Mouse (Mus musculus): ENCODE results near the gene Zc3h10.
A peak's percentile ranks its signal among the peaks of the same experiment; 100 is the strongest.
"Not testable (repeated sequence)": the region's sequence is repeated elsewhere in the genome, so short reads cannot be mapped to it uniquely, and the experiment has no call there.

Zc3h10 gene

GRCm38 (mm10) chr10:128547361-128548032 lies at the start of gene Zc3h10:
Gene Zc3h10 (minus strand): TSS chr10:128547774.
- DNase-seq, result peak; percentile 93 to 98

GRCm38 (mm10) chr10:128592797-128593196 lies 45.2 kb upstream of the Zc3h10 start:
- DNase-seq, result no peak

- no peak for DNase-seq
Observed at GRCm38 (mm10) chr10:128591436-128591835, 43.9 kb upstream of the Zc3h10 start.

- DNase-seq, result peak; percentile 69 to 91
Observed at GRCm38 (mm10) chr10:128590193-128590690, 42.7 kb upstream of the Zc3h10 start.

GRCm38 (mm10) chr10:128589464-128590192 lies 42.1 kb upstream of the Zc3h10 start, which contains the start of gene Erbb3:
Gene Erbb3 (minus strand): TSS chr10:128589652.
- DNase-seq, result peak; percentile 80 to 85

- peak; percentile 78 to 83 for DNase-seq
Observed at GRCm38 (mm10) chr10:128588775-128589463, 41.3 kb upstream of the Zc3h10 start.

GRCm38 (mm10) chr10:128588136-128588535 lies 40.6 kb upstream of the Zc3h10 start:
- DNase-seq, result peak in 1 of 2 experiments; percentile 48

GRCm38 (mm10) chr10:128587697-128588096 lies 40.1 kb upstream of the Zc3h10 start:
- peak; percentile 80 to 88 for DNase-seq

GRCm38 (mm10) chr10:128587120-128587519 lies 39.5 kb upstream of the Zc3h10 start:
- no peak for DNase-seq

- no peak for DNase-seq
Observed at GRCm38 (mm10) chr10:128586546-128586945, 39.0 kb upstream of the Zc3h10 start.

GRCm38 (mm10) chr10:128584386-128584785 lies 36.8 kb upstream of the Zc3h10 start:
- DNase-seq, result peak; percentile 72 to 78

GRCm38 (mm10) chr10:128583644-128584043 lies 36.1 kb upstream of the Zc3h10 start:
- peak; percentile 90 to 95 for DNase-seq

- DNase-seq, result no peak
Observed at GRCm38 (mm10) chr10:128579731-128580130, 32.2 kb upstream of the Zc3h10 start.

- DNase-seq, result no peak
Observed at GRCm38 (mm10) chr10:128579298-128579697, 31.7 kb upstream of the Zc3h10 start.

- DNase-seq, result no peak
Observed at GRCm38 (mm10) chr10:128578330-128578729, 30.8 kb upstream of the Zc3h10 start.

- peak in 1 of 2 experiments; percentile 61 for DNase-seq
Observed at GRCm38 (mm10) chr10:128575063-128575462, 27.5 kb upstream of the Zc3h10 start.

GRCm38 (mm10) chr10:128565788-128566531 lies 18.4 kb upstream of the Zc3h10 start, which contains the start of gene Pa2g4:
Gene Pa2g4 (minus strand): TSS chr10:128565987.
- peak; percentile 98 to 99 for DNase-seq

- peak in 1 of 2 experiments; percentile 46 for DNase-seq
Observed at GRCm38 (mm10) chr10:128565206-128565787, 17.7 kb upstream of the Zc3h10 start.

GRCm38 (mm10) chr10:128563544-128563943 lies 16.0 kb upstream of the Zc3h10 start:
- no peak for DNase-seq

GRCm38 (mm10) chr10:128556963-128557362 lies 9.4 kb upstream of the Zc3h10 start:
- DNase-seq, result no peak

GRCm38 (mm10) chr10:128556286-128556685 lies 8.7 kb upstream of the Zc3h10 start:
- no peak for DNase-seq

- not testable (repeated sequence) for DNase-seq
Observed at GRCm38 (mm10) chr10:128555567-128555966, 8.0 kb upstream of the Zc3h10 start.

All from kidney, postnatal 36 days (tissue).